In genomic region chr7:111082043-111082821, GRCm38 (mm10) we compare ENCODE assay signal across 8 mouse cellular contexts. TPM values are rescaled to one million over a fixed set of nuclear protein-coding genes. Genes with fewer than 3 reads are reported as not detected.
DNase-seq lines count a peak whose midpoint lies in the region; ATAC-seq and TF ChIP-seq lines count a peak whose summit lies in the region.

No protein-coding gene starts in this region.

- H3K4me2 ChIP-seq in intestine, postnatal 0 days (replicated peaks; ENCODE audit: low read depth): peak overlapping the region; percentile 77

- 0 out of 2 replicates have a peak, but pooled peaks cover 5% of the 10 kb centered on the region for H3K4me1 ChIP-seq in intestine, postnatal 0 days (replicated peaks; ENCODE audit: control insufficient read depth, insufficient read depth, low read length)
- peaks cover 30% of the 10 kb centered on the region for H3K4me1 ChIP-seq in midbrain, embryonic 10.5 days

- peak overlapping the region; percentile 95 for H3K4me3 ChIP-seq in intestine, postnatal 0 days (ENCODE audit: low read depth, low read length)
- H3K4me3 ChIP-seq in midbrain, embryonic 10.5 days: peak overlapping the region; percentile 99

- peak; percentile 90 for DNase-seq in adrenal gland, postnatal 10 days
- peak; percentile 71 for DNase-seq in embryo, embryonic 9.5 days (ENCODE audit: extremely low spot score)
- peak; percentile 41 for DNase-seq in gonadal fat pad, adult 2 months (ENCODE audit: low read depth)
- peak; percentile 88 for DNase-seq in left cerebral cortex, postnatal 36 days (ENCODE audit: low spot score in 2 of 2)
- DNase-seq in midbrain, embryonic 10.5 days (ENCODE audit: low spot score): peak; percentile 73
- DNase-seq in right cerebral cortex, postnatal 36 days (ENCODE audit: low spot score in 2 of 2): peak; percentile 68 to 76
- DNase-seq in urinary bladder, postnatal 4 days (ENCODE audit: low spot score in 2 of 2): peak; percentile 83 to 88

- no peaks in the 10 kb centered on the region for H3K27me3 ChIP-seq in intestine, postnatal 0 days (replicated peaks; ENCODE audit: control insufficient read depth, insufficient read depth, low read length)
- no peaks in the 10 kb centered on the region for H3K27me3 ChIP-seq in midbrain, embryonic 10.5 days (ENCODE audit: low read depth, poor library complexity, severe bottlenecking)

- H3K27ac ChIP-seq in intestine, postnatal 0 days (ENCODE audit: low read depth, low read length): peak overlapping the region; percentile 99
- H3K27ac ChIP-seq in midbrain, embryonic 10.5 days (replicated peaks): peak overlapping the region; percentile 100

- no peaks in the 10 kb centered on the region for H3K9me3 ChIP-seq in intestine, postnatal 0 days (ENCODE audit: control insufficient read depth)
- H3K9me3 ChIP-seq in midbrain, embryonic 10.5 days (replicated peaks): no peaks in the 10 kb centered on the region

- peak; percentile 45; the same call in 1 of the 2 replicates for TF ChIP-seq CTCF in intestine, postnatal 0 days (IDR thresholded peaks at IDR 0.05; ENCODE audit: low read depth)

- ATAC-seq in intestine, postnatal 0 days: peak; percentile 80

- under 1% methylated on average over 81 of the region's 83 CpGs for WGBS in intestine, postnatal 0 days
- WGBS in midbrain, embryonic 10.5 days: under 1% methylated on average over 82 of the region's 83 CpGs

- intact Hi-C loops in left cerebral cortex, postnatal 36 days (cut with DNase I): loop anchor here (10.0 kb wide), 1 partner anchor 163 kb away; no protein-coding TSS in a partner anchor

- peaks cover 39% of the 10 kb centered on the region for H3K36me3 ChIP-seq in intestine, postnatal 0 days (ENCODE audit: control insufficient read depth, insufficient read depth)
- H3K36me3 ChIP-seq in midbrain, embryonic 10.5 days: peaks cover 45% of the 10 kb centered on the region

- H3K9ac ChIP-seq in intestine, postnatal 0 days (ENCODE audit: low read depth, low read length): peak overlapping the region; percentile 100

RNA-seq across cellular contexts. Expression of gene Eif4g2, which starts 0.6 kb away (rescaled TPM):
- 100 to 1,000 TPM; 860 to 869 TPM for total RNA-seq in adrenal gland, postnatal 10 days (2021)
- 159 and 165 TPM in 2 replicates for polyA plus RNA-seq in gonadal fat pad, adult 2 months (2012; rRNA removed)
- polyA plus RNA-seq in intestine, postnatal 0 days (2015; fragmentation: Nextera tagmentation; extraction: Ambion mirVana): 326 and 352 TPM in 2 replicates
- 100 to 1,000 TPM; 631 to 651 TPM for total RNA-seq in left cerebral cortex, postnatal 36 days (2021)
- 1,390 and 1,545 TPM in 2 replicates for polyA plus RNA-seq in midbrain, embryonic 10.5 days (2016; fragmentation: Nextera tagmentation; extraction: Ambion mirVana)

RNA-seq across cellular contexts. Expression of gene Ctr9, which starts 53.5 kb away (rescaled TPM):
- total RNA-seq in adrenal gland, postnatal 10 days (2021): 10 to 100 TPM; 42.2 to 46.0 TPM
- 14.4 and 16.4 TPM in 2 replicates for polyA plus RNA-seq in gonadal fat pad, adult 2 months (2012; rRNA removed)
- 23.2 and 30.8 TPM in 2 replicates for polyA plus RNA-seq in intestine, postnatal 0 days (2015; fragmentation: Nextera tagmentation; extraction: Ambion mirVana)
- total RNA-seq in left cerebral cortex, postnatal 36 days (2021): 10 to 100 TPM; 37.7 to 53.9 TPM
- 81.6 and 93.9 TPM in 2 replicates for polyA plus RNA-seq in midbrain, embryonic 10.5 days (2016; fragmentation: Nextera tagmentation; extraction: Ambion mirVana)

Comparison
In these comparisons a context has a peak if more than half of its experiments do, and no peak if none do; other contexts are left out.
1. Peak in every context shown above with its lines: DNase-seq, ATAC-seq, H3K4me3 ChIP-seq and H3K27ac ChIP-seq.